Mouse (Mus musculus) testis, adult 2 months (tissue): ENCODE results near the gene Nop9.

ENCODE experiments used
- CTCF ChIP-seq: fragments of 200-500 bp; IDR thresholded peaks from 2 replicates; pipeline ENCODE4 v1.5.1; 2012; ENCODE audit warnings: low read depth, mild to moderate bottlenecking, inconsistent platforms, low read length, moderate library complexity; ENCODE audit not compliant: control insufficient read depth, insufficient read depth, insufficient replicate concordance
- POLR2A ChIP-seq: fragments of 200-500 bp; IDR thresholded peaks from 2 replicates; pipeline ENCODE4 v1.6.1; 2012; ENCODE audit warnings: low read depth, mild to moderate bottlenecking, inconsistent platforms, low read length, moderate library complexity; ENCODE audit not compliant: control insufficient read depth

DNA sequence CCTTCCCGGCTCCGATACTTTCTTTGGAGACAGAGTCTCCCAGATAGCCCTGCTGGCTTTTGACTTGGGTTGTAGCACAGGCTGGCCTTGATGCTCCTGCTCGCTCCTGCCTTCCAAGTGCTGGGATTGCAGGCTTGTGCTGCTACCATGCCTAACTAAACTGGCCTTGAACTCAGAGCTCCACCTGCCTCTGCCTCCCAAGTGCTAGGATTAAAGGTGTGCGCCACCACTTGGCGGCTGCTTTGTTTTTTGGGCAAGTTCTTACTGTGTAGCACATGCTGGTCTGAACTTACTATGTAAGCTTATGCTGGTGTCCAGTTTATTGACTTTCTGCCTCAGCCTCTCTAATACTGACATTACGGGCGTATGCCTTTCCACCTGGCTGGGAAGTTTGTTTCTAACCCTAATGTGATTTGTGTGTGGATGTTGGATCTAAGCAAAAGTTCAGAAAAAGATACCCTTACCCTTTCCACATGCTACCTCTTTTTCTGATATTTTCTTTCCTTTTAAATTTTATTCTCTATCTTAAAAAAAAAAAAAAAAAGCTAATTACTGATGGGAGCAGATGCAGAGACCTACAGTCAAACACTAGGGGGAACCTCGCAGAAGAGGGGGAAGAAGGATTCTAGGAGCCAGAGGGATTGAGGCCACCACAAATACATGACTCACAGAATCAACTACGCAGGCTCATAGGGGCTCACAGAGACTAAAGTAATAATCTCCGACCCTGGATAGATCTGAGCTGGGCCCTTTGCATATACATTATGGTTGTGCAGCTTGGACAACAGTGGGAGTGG lies 1.8 kb downstream of the Nop9 start:
- TF ChIP-seq CTCF (no peak), POLR2A (no peak)
